Mouse (Mus musculus): ENCODE measurements around the gene 4930505A04Rik. TPM values are rescaled to one million over a fixed set of nuclear protein-coding genes. Genes with fewer than 3 reads are reported as not detected.
"Not testable (repeated sequence)": the region's sequence is repeated elsewhere in the genome, so short reads cannot be mapped to it uniquely, and the experiment has no call there.

4930505A04Rik gene
- polyA plus RNA-seq, 1 experiment, result not detected

DNA sequence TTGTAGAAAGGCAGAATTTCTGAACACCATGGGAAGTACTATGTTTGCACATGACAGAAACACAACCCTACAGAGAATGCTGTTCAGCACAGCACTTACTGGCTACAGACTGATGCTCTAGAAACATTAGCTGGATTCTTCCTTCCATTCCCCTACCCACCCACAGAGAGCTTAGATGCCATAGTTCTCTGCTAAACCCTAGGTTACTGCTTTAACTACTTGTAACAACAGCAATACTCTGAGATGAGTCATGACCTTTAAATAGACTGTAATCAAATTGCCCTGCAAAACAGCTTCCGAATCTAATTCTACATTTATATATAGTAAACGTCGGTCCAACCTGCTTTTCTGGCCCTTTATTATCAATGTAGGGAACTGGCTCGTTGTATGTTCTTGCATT, 17.3 kb downstream of the 4930505A04Rik start:
- H3K4me1 ChIP-seq (ENCODE audit: control insufficient read depth, insufficient read depth, low read length), result no peaks in the 10 kb centered on the region
- TF ChIP-seq CTCF (IDR thresholded peaks at IDR 0.05; ENCODE audit: low read depth, low read length) (no peak), POLR2A (IDR thresholded peaks at IDR 0.05; ENCODE audit: borderline replicate concordance, low read depth, low read length) (no peak)
- H3K4me3 ChIP-seq (ENCODE audit: insufficient read depth, low read length), result no peak overlapping the region
- H3K27ac ChIP-seq (ENCODE audit: insufficient read depth, low read depth, low read length), result no peak overlapping the region

DNA sequence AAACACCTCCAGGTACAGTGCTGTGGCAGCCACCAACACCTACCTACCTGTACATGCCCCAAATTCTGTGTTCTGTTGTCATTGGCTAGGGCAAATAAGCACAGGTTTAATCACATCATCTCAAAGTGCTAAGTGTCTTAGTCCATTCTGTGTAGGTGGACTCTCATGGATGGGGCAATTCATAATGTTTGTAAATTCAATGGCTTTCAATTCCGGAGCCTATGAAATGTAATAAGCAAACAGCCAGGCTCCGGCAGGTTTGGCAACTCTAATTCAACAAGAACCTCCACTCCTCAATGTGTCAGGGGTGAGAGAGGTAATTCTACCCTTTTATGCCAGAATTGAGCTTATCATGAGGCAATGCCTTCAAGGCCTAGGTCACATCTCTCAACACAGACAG, 23.5 kb downstream of the 4930505A04Rik start:
- no peak for TF ChIP-seq POLR2A (IDR thresholded peaks at IDR 0.05; ENCODE audit: borderline replicate concordance, low read depth, low read length)
- no peak for TF ChIP-seq CTCF (IDR thresholded peaks at IDR 0.05; ENCODE audit: low read depth, low read length)
- no peak overlapping the region for H3K4me3 ChIP-seq (ENCODE audit: insufficient read depth, low read length)
- H3K27ac ChIP-seq (ENCODE audit: insufficient read depth, low read depth, low read length), result no peak overlapping the region
- no peaks in the 10 kb centered on the region for H3K4me1 ChIP-seq (ENCODE audit: control insufficient read depth, insufficient read depth, low read length)

DNA sequence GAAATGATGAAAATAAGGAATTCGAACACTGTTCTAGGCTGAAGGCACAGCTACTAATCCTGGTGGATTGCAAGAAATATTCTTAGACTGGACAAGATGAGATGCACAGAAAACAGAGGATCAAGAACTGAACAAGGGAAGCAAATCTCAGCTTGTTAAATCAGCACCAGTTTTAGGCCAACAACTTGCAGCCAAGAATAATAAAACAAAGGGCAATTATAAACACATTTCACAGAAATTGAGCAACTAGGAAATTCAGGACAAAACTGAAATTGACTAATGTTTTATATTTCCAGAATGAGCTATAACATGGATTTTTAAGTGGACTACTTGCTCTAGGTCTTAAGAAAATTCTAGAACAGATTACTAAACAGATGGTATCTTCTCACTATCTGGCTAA, 24.1 kb downstream of the 4930505A04Rik start:
- Histone ChIP-seq H3K27ac (ENCODE audit: insufficient read depth, low read depth, low read length) (no peak overlapping the region), H3K4me3 (ENCODE audit: insufficient read depth, low read length) (no peak overlapping the region), H3K4me1 (ENCODE audit: control insufficient read depth, insufficient read depth, low read length) (no peaks in the 10 kb centered on the region)
- TF ChIP-seq CTCF (IDR thresholded peaks at IDR 0.05; ENCODE audit: low read depth, low read length) (no peak), POLR2A (IDR thresholded peaks at IDR 0.05; ENCODE audit: borderline replicate concordance, low read depth, low read length) (no peak)

- not testable (repeated sequence) for H3K4me3 ChIP-seq (ENCODE audit: insufficient read depth, low read length); H3K27ac ChIP-seq (ENCODE audit: insufficient read depth, low read depth, low read length)
Observed at GRCm38 (mm10) chr11:30444192-30444905, 27.3 kb downstream of the 4930505A04Rik start.

DNA sequence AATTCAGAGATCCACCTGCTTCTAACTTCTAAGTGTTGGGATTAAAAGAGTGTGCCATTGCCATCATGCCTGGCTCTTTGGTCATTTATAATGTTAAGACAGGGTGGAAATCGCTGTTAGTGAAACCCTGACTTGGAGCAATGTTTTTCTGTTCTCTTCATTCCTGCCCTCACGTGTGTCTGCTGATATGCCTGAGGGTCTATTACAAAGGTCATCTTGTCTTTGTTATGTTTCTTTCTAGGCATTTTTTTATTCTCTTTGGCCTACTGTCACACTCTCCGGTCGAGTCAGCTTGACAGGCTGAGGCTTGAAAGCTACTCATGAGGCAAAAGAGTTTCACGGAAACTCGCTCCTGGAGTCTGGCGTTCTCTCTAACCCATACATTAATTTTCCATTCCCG, 27.9 kb downstream of the 4930505A04Rik start:
- TF ChIP-seq POLR2A (IDR thresholded peaks at IDR 0.05; ENCODE audit: borderline replicate concordance, low read depth, low read length), result no peak
- no peak for TF ChIP-seq CTCF (IDR thresholded peaks at IDR 0.05; ENCODE audit: low read depth, low read length)
- no peak overlapping the region for H3K27ac ChIP-seq (ENCODE audit: insufficient read depth, low read depth, low read length)

More at GRCm38 (mm10) chr11:30444192-30444905, 27.3 kb downstream of the 4930505A04Rik start:
- not testable (repeated sequence) for H3K4me1 ChIP-seq (ENCODE audit: control insufficient read depth, insufficient read depth, low read length)

GRCm38 (mm10) chr11:30433256-30433950, 38.2 kb downstream of the 4930505A04Rik start:
- Histone ChIP-seq H3K27ac (ENCODE audit: insufficient read depth, low read depth, low read length) (no peak overlapping the region), H3K4me3 (ENCODE audit: insufficient read depth, low read length) (no peak overlapping the region), H3K4me1 (ENCODE audit: control insufficient read depth, insufficient read depth, low read length) (no peaks in the 10 kb centered on the region)
- TF ChIP-seq POLR2A (IDR thresholded peaks at IDR 0.05; ENCODE audit: borderline replicate concordance, low read depth, low read length) (no peak), CTCF (IDR thresholded peaks at IDR 0.05; ENCODE audit: low read depth, low read length) (no peak)

More for the DNA sequence above, 27.9 kb downstream of the 4930505A04Rik start:
- H3K4me3 ChIP-seq (ENCODE audit: insufficient read depth, low read length), result no peak overlapping the region
- H3K4me1 ChIP-seq (ENCODE audit: control insufficient read depth, insufficient read depth, low read length), result no peaks in the 10 kb centered on the region

- TF ChIP-seq CTCF (IDR thresholded peaks at IDR 0.05; ENCODE audit: low read depth, low read length), result no peak
- TF ChIP-seq POLR2A (IDR thresholded peaks at IDR 0.05; ENCODE audit: borderline replicate concordance, low read depth, low read length), result no peak
- Histone ChIP-seq H3K4me1 (ENCODE audit: control insufficient read depth, insufficient read depth, low read length) (no peaks in the 10 kb centered on the region), H3K27ac (ENCODE audit: insufficient read depth, low read depth, low read length) (no peak overlapping the region), H3K4me3 (ENCODE audit: insufficient read depth, low read length) (no peak overlapping the region)
Observed at GRCm38 (mm10) chr11:30405581-30405980, 66.0 kb downstream of the 4930505A04Rik start.

GRCm38 (mm10) chr11:30404619-30405200, 66.9 kb downstream of the 4930505A04Rik start:
- Histone ChIP-seq H3K4me3 (ENCODE audit: insufficient read depth, low read length) (no peak overlapping the region), H3K27ac (ENCODE audit: insufficient read depth, low read depth, low read length) (no peak overlapping the region), H3K4me1 (ENCODE audit: control insufficient read depth, insufficient read depth, low read length) (no peaks in the 10 kb centered on the region)
- TF ChIP-seq POLR2A (IDR thresholded peaks at IDR 0.05; ENCODE audit: borderline replicate concordance, low read depth, low read length) (no peak), CTCF (IDR thresholded peaks at IDR 0.05; ENCODE audit: low read depth, low read length) (no peak)

- Histone ChIP-seq H3K4me1 (ENCODE audit: control insufficient read depth, insufficient read depth, low read length) (no peaks in the 10 kb centered on the region), H3K4me3 (ENCODE audit: insufficient read depth, low read length) (no peak overlapping the region), H3K27ac (ENCODE audit: insufficient read depth, low read depth, low read length) (no peak overlapping the region)
- TF ChIP-seq CTCF (IDR thresholded peaks at IDR 0.05; ENCODE audit: low read depth, low read length) (no peak), POLR2A (IDR thresholded peaks at IDR 0.05; ENCODE audit: borderline replicate concordance, low read depth, low read length) (no peak)
Observed at GRCm38 (mm10) chr11:30394351-30394750, 77.3 kb downstream of the 4930505A04Rik start.

DNA sequence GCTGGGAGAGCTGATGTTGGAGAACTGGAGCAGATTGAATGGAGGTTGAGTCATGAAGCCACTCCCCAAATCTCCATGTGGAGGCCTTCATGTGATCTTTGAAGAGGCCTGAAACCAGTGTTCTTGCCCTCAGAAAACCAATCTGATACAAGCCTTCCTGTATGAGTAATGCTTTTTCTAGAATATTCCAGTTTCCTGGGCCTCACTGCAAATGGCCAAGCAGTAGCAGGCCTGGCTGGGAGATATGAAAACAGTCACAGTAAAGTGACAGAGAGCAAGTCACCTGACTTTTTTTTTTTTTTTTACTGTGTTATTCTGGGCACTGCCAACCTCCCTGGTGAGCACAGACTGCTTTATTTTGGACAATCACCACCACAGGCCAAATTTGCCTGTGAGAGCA, 88.6 kb downstream of the 4930505A04Rik start:
- Histone ChIP-seq H3K4me3 (ENCODE audit: insufficient read depth, low read length) (no peak overlapping the region), H3K4me1 (ENCODE audit: control insufficient read depth, insufficient read depth, low read length) (no peaks in the 10 kb centered on the region), H3K27ac (ENCODE audit: insufficient read depth, low read depth, low read length) (no peak overlapping the region)
- TF ChIP-seq POLR2A (IDR thresholded peaks at IDR 0.05; ENCODE audit: borderline replicate concordance, low read depth, low read length) (no peak), CTCF (IDR thresholded peaks at IDR 0.05; ENCODE audit: low read depth, low read length) (no peak)

Other genes starting within 250 kb of the 4930505A04Rik start
- gene Sptbn1, start 203.7 kb downstream of the 4930505A04Rik start, polyA plus RNA-seq (2012; ENCODE audit: insufficient read depth, insufficient read length, missing spikeins), result 33.4 and 36.3 TPM in 2 replicates
- 4.5 and 6.3 TPM in 2 replicates for gene Acyp2, start 177.8 kb upstream of the 4930505A04Rik start, polyA plus RNA-seq (2012; ENCODE audit: insufficient read depth, insufficient read length, missing spikeins)